Mouse (Mus musculus) kidney, postnatal 36 days (tissue): ENCODE measurements around the gene Ttll12.

ENCODE experiments used
- DNase-seq, 2 experiments: peaks; one replicate each; pipeline ENCODE4 v3.0.0; 2021 to 2022; ENCODE audit warnings: mixed read lengths in 2 of 2

The Ttll12 gene

GRCm38 (mm10) chr15:83560941-83561477, 33.9 kb downstream of the Ttll12 start:
- no peak for DNase-seq

- peak; percentile 85 to 93 for DNase-seq
Measured at GRCm38 (mm10) chr15:83555161-83555974, 39.6 kb downstream of the Ttll12 start.

GRCm38 (mm10) chr15:83553831-83554230, 41.1 kb downstream of the Ttll12 start:
- DNase-seq: no peak

- DNase-seq: peak in 1 of 2 experiments; percentile 32
Measured at GRCm38 (mm10) chr15:83550137-83550536, 44.8 kb downstream of the Ttll12 start.

- DNase-seq: no peak
Measured at GRCm38 (mm10) chr15:83547144-83547543, 47.8 kb downstream of the Ttll12 start.

- no peak for DNase-seq
Measured at GRCm38 (mm10) chr15:83546029-83546428, 48.9 kb downstream of the Ttll12 start.

- no peak for DNase-seq
Measured at GRCm38 (mm10) chr15:83541647-83542287, 53.2 kb downstream of the Ttll12 start.

GRCm38 (mm10) chr15:83539905-83540304, 55.1 kb downstream of the Ttll12 start:
- peak; percentile 80 to 83 for DNase-seq

- no peak for DNase-seq
Measured at GRCm38 (mm10) chr15:83538855-83539254, 56.1 kb downstream of the Ttll12 start.

- peak in 1 of 2 experiments; percentile 49 for DNase-seq
Measured at GRCm38 (mm10) chr15:83535890-83536231, 59.1 kb downstream of the Ttll12 start.

GRCm38 (mm10) chr15:83534960-83535889, 59.7 kb downstream of the Ttll12 start:
- DNase-seq: peak in 1 of 2 experiments; percentile 28

GRCm38 (mm10) chr15:83532606-83533005, 62.4 kb downstream of the Ttll12 start:
- DNase-seq: no peak

- peak in 1 of 2 experiments; percentile 54 for DNase-seq
Measured at GRCm38 (mm10) chr15:83531961-83532469, 62.9 kb downstream of the Ttll12 start.

GRCm38 (mm10) chr15:83530688-83531087, 64.3 kb downstream of the Ttll12 start:
- DNase-seq: peak; percentile 73 to 80

GRCm38 (mm10) chr15:83530233-83530632, 64.7 kb downstream of the Ttll12 start:
- peak; percentile 73 to 87 for DNase-seq

- peak; percentile 78 to 82 for DNase-seq
Measured at GRCm38 (mm10) chr15:83529765-83530164, 65.2 kb downstream of the Ttll12 start.

GRCm38 (mm10) chr15:83528892-83529291, 66.1 kb downstream of the Ttll12 start:
- DNase-seq: peak; percentile 45 to 72

- DNase-seq: no peak
Measured at GRCm38 (mm10) chr15:83527747-83528146, 67.2 kb downstream of the Ttll12 start.

GRCm38 (mm10) chr15:83527092-83527437, 67.9 kb downstream of the Ttll12 start:
- peak in 1 of 2 experiments; percentile 53 for DNase-seq

- DNase-seq: peak; percentile 74 to 86
Measured at GRCm38 (mm10) chr15:83526424-83527091, 68.4 kb downstream of the Ttll12 start, which contains the start of gene Bik. Gene Bik (plus strand): TSS chr15:83526862.
